Mouse (Mus musculus): ENCODE measurements around the gene Acot3. TPM values are rescaled to one million over a fixed set of nuclear protein-coding genes. Genes with fewer than 3 reads are reported as not detected.
"Not testable (repeated sequence)": the region's sequence is repeated elsewhere in the genome, so short reads cannot be mapped to it uniquely, and the experiment has no call there.

Acot3 gene
- 1 to 10 TPM; 1.7 TPM for total RNA-seq (2021)

GRCm38 (mm10) chr12:84051937-84052474 is at the start of gene Acot3:
Gene Acot3 (plus strand): TSS chr12:84052144.
- DNase-seq (ENCODE audit: low spot score) = no peak
- intact Hi-C loops (cut with DNase I) = no loop called here

GRCm38 (mm10) chr12:84003866-84004265 is 48.1 kb upstream of the Acot3 start:
- intact Hi-C loops (cut with DNase I) = no loop called here
- no peak for DNase-seq (ENCODE audit: low spot score)

GRCm38 (mm10) chr12:84008251-84008650 is 43.7 kb upstream of the Acot3 start:
- DNase-seq (ENCODE audit: low spot score) = no peak
- intact Hi-C loops (cut with DNase I) = loop anchor here (2.0 kb wide), 1 partner anchor 19 kb away; no protein-coding TSS in a partner anchor

GRCm38 (mm10) chr12:84008729-84009128 is 43.2 kb upstream of the Acot3 start:
- no peak for DNase-seq (ENCODE audit: low spot score)
- intact Hi-C loops (cut with DNase I) = loop anchor here (2.0 kb wide), 1 partner anchor 20 kb away; no protein-coding TSS in a partner anchor

- DNase-seq (ENCODE audit: low spot score) = peak; percentile 68
- intact Hi-C loops (cut with DNase I) = loop anchor here (2.0 kb wide), 1 partner anchor 21 kb away; no protein-coding TSS in a partner anchor
Measured at GRCm38 (mm10) chr12:84009171-84009965, 42.6 kb upstream of the Acot3 start, which contains the start of gene Acot1. Gene Acot1 (plus strand): TSS chr12:84009490.

- no peak for DNase-seq (ENCODE audit: low spot score)
- intact Hi-C loops (cut with DNase I) = no loop called here
Measured at GRCm38 (mm10) chr12:84010201-84010600, 41.7 kb upstream of the Acot3 start.

GRCm38 (mm10) chr12:84011251-84012040 is 40.5 kb upstream of the Acot3 start:
- intact Hi-C loops (cut with DNase I) = no loop called here

GRCm38 (mm10) chr12:84013130-84013529 is 38.8 kb upstream of the Acot3 start:
- no peak for DNase-seq (ENCODE audit: low spot score)
- intact Hi-C loops (cut with DNase I) = no loop called here

More at GRCm38 (mm10) chr12:84011251-84012040, 40.5 kb upstream of the Acot3 start:
- DNase-seq (ENCODE audit: low spot score) = peak; percentile 17

- intact Hi-C loops (cut with DNase I) = no loop called here
- DNase-seq (ENCODE audit: low spot score) = no peak
Measured at GRCm38 (mm10) chr12:84013701-84014100, 38.2 kb upstream of the Acot3 start.

- intact Hi-C loops (cut with DNase I) = not testable (repeated sequence)
- peak; percentile 19 for DNase-seq (ENCODE audit: low spot score)
Measured at GRCm38 (mm10) chr12:84020528-84020927, 31.4 kb upstream of the Acot3 start.

- intact Hi-C loops (cut with DNase I); DNase-seq (ENCODE audit: low spot score): not testable (repeated sequence)
Measured at GRCm38 (mm10) chr12:84022266-84022665, 29.7 kb upstream of the Acot3 start.

GRCm38 (mm10) chr12:84023052-84023745 is 28.7 kb upstream of the Acot3 start:
- intact Hi-C loops (cut with DNase I) = no loop called here
- no peak for DNase-seq (ENCODE audit: low spot score)

GRCm38 (mm10) chr12:84025888-84026287 is 26.1 kb upstream of the Acot3 start:
- intact Hi-C loops (cut with DNase I) = no loop called here

GRCm38 (mm10) chr12:84028328-84028727 is 23.6 kb upstream of the Acot3 start:
- intact Hi-C loops (cut with DNase I); DNase-seq (ENCODE audit: low spot score): not testable (repeated sequence)

More at GRCm38 (mm10) chr12:84025888-84026287, 26.1 kb upstream of the Acot3 start:
- DNase-seq (ENCODE audit: low spot score) = no peak

GRCm38 (mm10) chr12:84029043-84029442 is 22.9 kb upstream of the Acot3 start:
- intact Hi-C loops (cut with DNase I); DNase-seq (ENCODE audit: low spot score): not testable (repeated sequence)

GRCm38 (mm10) chr12:84030659-84031332 is 21.1 kb upstream of the Acot3 start:
- intact Hi-C loops (cut with DNase I) = loop anchor here (5.0 to 10.0 kb wide), 2 partner anchors 43 to 316 kb away; partner anchors contain the start of gene Acot2
- peak; percentile 44 for DNase-seq (ENCODE audit: low spot score)

GRCm38 (mm10) chr12:84032854-84033253 is 19.1 kb upstream of the Acot3 start:
- intact Hi-C loops (cut with DNase I) = loop anchor here (1.0 to 10.0 kb wide), 3 partner anchors 46 to 318 kb away; partner anchors contain the start of gene Acot2
- DNase-seq (ENCODE audit: low spot score) = no peak

GRCm38 (mm10) chr12:84033302-84033701 is 18.6 kb upstream of the Acot3 start:
- intact Hi-C loops (cut with DNase I) = loop anchor here (5.0 to 10.0 kb wide), 2 partner anchors 46 to 319 kb away; partner anchors contain the start of gene Acot2
- not testable (repeated sequence) for DNase-seq (ENCODE audit: low spot score)

GRCm38 (mm10) chr12:84034108-84034507 is 17.8 kb upstream of the Acot3 start:
- no peak for DNase-seq (ENCODE audit: low spot score)
- intact Hi-C loops (cut with DNase I) = loop anchor here (5.0 to 10.0 kb wide), 2 partner anchors 47 to 319 kb away; partner anchors contain the start of gene Acot2
